Mouse (Mus musculus): ENCODE results near the gene Smim14.

- TF ChIP-seq CTCF (IDR thresholded peaks at IDR 0.05; ENCODE audit: extremely low read depth, insufficient read depth, insufficient read length, insufficient replicate concordance) (no peak), POLR2A (IDR thresholded peaks at IDR 0.05; ENCODE audit: low read depth, low read length) (no peak)
Measured at GRCm38 (mm10) chr5:65538121-65538520, 1.1 kb upstream of the Smim14 start.

Data from spleen, adult 2 months (tissue).